Mouse (Mus musculus) urinary bladder, adult 18-20 months (tissue): ENCODE measurements around the gene Ccna1.

Experiments used
- DNase-seq, 2 experiments: peaks; one replicate each; pipeline ENCODE4 v3.0.0; 2022; ENCODE audit warnings: low spot score in 2 of 2, mixed read lengths in 2 of 2

The Ccna1 gene

GRCm38 (mm10) chr3:55055038-55055746 is at the start of gene Ccna1:
TSS of gene Ccna1 (minus strand) at chr3:55055501.
- peak in 1 of 2 experiments; percentile 14 for DNase-seq

GRCm38 (mm10) chr3:55101092-55101491 is 45.8 kb upstream of the Ccna1 start:
- no peak for DNase-seq

- DNase-seq, result no peak
These were observed 43.7 kb upstream of the Ccna1 start for GRCm38 (mm10) chr3:55098990-55099389.

- DNase-seq, result no peak
These were observed 42.7 kb upstream of the Ccna1 start for GRCm38 (mm10) chr3:55098014-55098413.

GRCm38 (mm10) chr3:55097186-55097585 is 41.9 kb upstream of the Ccna1 start:
- DNase-seq, result no peak

- no peak for DNase-seq
These were observed 41.3 kb upstream of the Ccna1 start for GRCm38 (mm10) chr3:55096655-55097005.

- no peak for DNase-seq
These were observed 40.8 kb upstream of the Ccna1 start for GRCm38 (mm10) chr3:55095968-55096654.

GRCm38 (mm10) chr3:55093161-55093560 is 37.9 kb upstream of the Ccna1 start:
- DNase-seq, result no peak

- DNase-seq, result no peak
These were observed 34.0 kb upstream of the Ccna1 start for GRCm38 (mm10) chr3:55089291-55089690.

- DNase-seq, result no peak
These were observed 33.5 kb upstream of the Ccna1 start for GRCm38 (mm10) chr3:55088843-55089242.

- no peak for DNase-seq
These were observed 33.1 kb upstream of the Ccna1 start for GRCm38 (mm10) chr3:55088359-55088758.

GRCm38 (mm10) chr3:55087360-55087759 is 32.1 kb upstream of the Ccna1 start:
- no peak for DNase-seq

- no peak for DNase-seq
These were observed 31.6 kb upstream of the Ccna1 start for GRCm38 (mm10) chr3:55086948-55087347.

GRCm38 (mm10) chr3:55085716-55086115 is 30.4 kb upstream of the Ccna1 start:
- no peak for DNase-seq

GRCm38 (mm10) chr3:55084781-55085180 is 29.5 kb upstream of the Ccna1 start:
- no peak for DNase-seq

- peak; percentile 18 to 25 for DNase-seq
These were observed 24.8 kb upstream of the Ccna1 start for GRCm38 (mm10) chr3:55080055-55080454.

- no peak for DNase-seq
These were observed 24.3 kb upstream of the Ccna1 start for GRCm38 (mm10) chr3:55079619-55080018.

- no peak for DNase-seq
These were observed 22.9 kb upstream of the Ccna1 start for GRCm38 (mm10) chr3:55078233-55078632.

GRCm38 (mm10) chr3:55075294-55075648 is 20.0 kb upstream of the Ccna1 start:
- DNase-seq, result no peak

- DNase-seq, result no peak
These were observed 19.4 kb upstream of the Ccna1 start for GRCm38 (mm10) chr3:55074576-55075293.

GRCm38 (mm10) chr3:55067791-55068434 is 12.6 kb upstream of the Ccna1 start:
- no peak for DNase-seq

GRCm38 (mm10) chr3:55066666-55067023 is 11.3 kb upstream of the Ccna1 start:
- DNase-seq, result no peak
